Mouse (Mus musculus) kidney, embryonic 15.5 days (tissue): Measurements from ENCODE around the gene Aif1. TPM values are rescaled to one million over a fixed set of nuclear protein-coding genes. Genes with fewer than 3 reads are reported as not detected.
A peak's percentile ranks its signal among the peaks of the same experiment; 100 is the strongest.

Experiments used
- ATAC-seq: fragments of 200-750 bp; cut with Nextera tagmentation; replicated peaks from 2 replicates; pipeline ENCODE4 v1.8.0; 2017; ENCODE audit warnings: moderate TSS enrichment; ENCODE audit not compliant: low FRiP score
- H3K27ac ChIP-seq: fragments of 300-500 bp; sonication (generic); 2 replicates; pipeline ENCODE4 v1.5.1; 2015; ENCODE audit warnings: mild to moderate bottlenecking, inconsistent platforms
- H3K27me3 ChIP-seq: fragments of 300-500 bp; sonication (generic); 2 replicates; pipeline ENCODE4 v1.6.1; 2015; ENCODE audit warnings: inconsistent platforms
- H3K36me3 ChIP-seq: fragments of 300-500 bp; sonication (generic); 2 replicates; pipeline ENCODE4 v1.6.1; 2015; ENCODE audit warnings: inconsistent platforms
- H3K4me1 ChIP-seq: fragments of 300-500 bp; sonication (generic); 2 replicates; pipeline ENCODE4 v1.6.1; 2015; ENCODE audit warnings: inconsistent platforms
- H3K4me2 ChIP-seq: fragments of 300-500 bp; sonication (generic); 2 replicates; pipeline ENCODE4 v1.6.1; 2015; ENCODE audit warnings: moderate library complexity, mild to moderate bottlenecking, inconsistent platforms
- H3K4me3 ChIP-seq: fragments of 300-500 bp; sonication (generic); replicated peaks from 2 replicates; pipeline ENCODE4 v1.5.1; 2015; ENCODE audit warnings: mild to moderate bottlenecking, inconsistent platforms
- H3K9ac ChIP-seq: fragments of 300-500 bp; sonication (generic); 2 replicates; pipeline ENCODE4 v1.6.1; 2015; ENCODE audit warnings: mild to moderate bottlenecking, inconsistent platforms
- H3K9me3 ChIP-seq: fragments of 300-500 bp; sonication (generic); replicated peaks from 2 replicates; pipeline ENCODE4 v1.6.1; 2016; ENCODE audit warnings: inconsistent platforms
- WGBS: fragments of 180-500 bp; shearing (Covaris S2); methylation state at CpG from one replicate; pipeline ENCODE4 v1.1.7; 2015; ENCODE audit warnings: mixed read lengths; 5-methylcytosine and 5-hydroxymethylcytosine counted together
- polyA plus RNA-seq: library from polyadenylated mRNA; unstranded; fragments of >200 nt; fragmentation: Nextera tagmentation; extraction: Ambion mirVana; gene quantifications from 2 replicates; pipeline ENCODE4 v1.2.1, GENCODE M21; 2015

Gene Aif1
- 8.8 and 9.2 TPM in 2 replicates for polyA plus RNA-seq

DNA sequence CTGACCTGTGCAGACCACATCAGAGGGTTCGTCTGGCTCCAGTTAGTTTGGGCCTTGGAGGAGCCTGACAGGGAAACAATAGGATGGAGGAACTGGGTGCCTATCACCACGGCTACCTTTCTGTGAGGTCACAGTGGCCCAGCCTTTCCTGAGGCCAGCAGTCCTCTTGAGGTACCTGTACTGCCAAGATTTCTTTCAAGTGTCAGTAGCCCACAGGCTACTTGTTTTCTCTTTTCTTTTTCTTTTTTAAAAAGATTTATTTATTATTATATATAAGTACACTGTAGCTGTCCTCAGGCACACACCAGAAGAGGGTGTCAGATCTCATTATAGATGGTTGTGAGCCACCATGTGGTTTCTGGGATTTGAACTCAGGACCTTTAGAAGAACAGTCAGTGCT is at the start of gene Aif1:
Gene Aif1, minus strand, starts transcription at position 101 of the 400 bp plus-strand sequence.
- Histone ChIP-seq H3K4me1 (no peaks in the 10 kb centered on the region), H3K4me3 (no peak within 1 kb of the TSS), H3K9ac (no peak within 1 kb of the TSS), H3K4me2 (no peak within 1 kb of the TSS), H3K36me3 (no peaks in the 10 kb centered on the region), H3K27ac (no peak within 1 kb of the TSS), H3K27me3 (no peaks in the 10 kb centered on the region), H3K9me3 (no peaks in the 10 kb centered on the region)
- 57% methylated on average over 2 of the region's 2 CpGs for WGBS
- no peak for ATAC-seq

DNA sequence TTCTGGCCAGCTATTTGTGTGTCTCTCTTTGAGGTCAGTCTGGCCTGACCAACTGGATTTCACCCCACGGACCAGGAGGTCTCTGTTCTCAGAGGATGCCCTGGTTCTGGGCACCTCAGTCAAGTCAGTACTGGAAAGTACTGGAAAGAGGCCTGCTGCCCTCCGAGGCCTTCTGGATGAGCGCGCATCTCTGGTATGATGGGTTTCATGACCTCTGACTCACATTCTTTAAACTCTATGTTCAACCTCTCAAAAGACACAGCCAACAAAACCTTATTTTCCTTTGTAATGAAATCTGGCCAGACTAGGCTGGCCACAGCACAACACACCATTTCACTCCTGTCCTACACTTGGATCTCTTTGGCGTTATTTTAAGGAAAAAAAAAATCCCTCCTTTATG is 49.6 kb upstream of the Aif1 start:
- H3K9ac ChIP-seq: no peak overlapping the region
- H3K9me3 ChIP-seq: no peaks in the 10 kb centered on the region
- no peak for ATAC-seq
- WGBS: 85% methylated on average over 5 of the region's 5 CpGs
- no peak overlapping the region for H3K27ac ChIP-seq
- peaks cover 19% of the 10 kb centered on the region; the same call in 1 of the 2 replicates for H3K4me1 ChIP-seq
- H3K36me3 ChIP-seq: peaks cover 73% of the 10 kb centered on the region
- no peak overlapping the region for H3K4me2 ChIP-seq
- no peaks in the 10 kb centered on the region for H3K27me3 ChIP-seq
- H3K4me3 ChIP-seq: no peak overlapping the region

DNA sequence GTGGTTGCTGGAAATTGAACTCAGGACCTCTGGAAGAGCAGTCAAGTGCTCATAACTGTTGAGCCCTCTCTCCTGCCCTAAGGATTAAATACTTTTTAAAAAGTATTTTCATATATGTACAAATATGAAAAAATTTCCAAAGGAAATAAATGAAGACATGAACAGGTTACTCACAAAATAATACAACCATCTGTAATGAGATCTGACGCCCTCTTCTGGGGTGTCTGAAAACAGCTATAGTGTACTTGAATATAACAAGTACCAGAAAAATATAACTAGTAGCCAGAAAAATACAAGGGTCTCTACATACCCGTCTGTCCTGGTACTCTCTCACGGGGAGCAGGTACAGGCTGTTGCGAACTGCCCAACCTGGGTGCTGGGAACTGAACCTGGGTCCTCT is 48.8 kb upstream of the Aif1 start:
- no peaks in the 10 kb centered on the region for H3K27me3 ChIP-seq
- H3K4me3 ChIP-seq: no peak overlapping the region
- ATAC-seq: no peak
- peaks cover 74% of the 10 kb centered on the region for H3K36me3 ChIP-seq
- H3K4me1 ChIP-seq: peaks cover 21% of the 10 kb centered on the region; the same call in 1 of the 2 replicates
- no peak overlapping the region for H3K4me2 ChIP-seq
- no peaks in the 10 kb centered on the region for H3K9me3 ChIP-seq
- no peak overlapping the region for H3K9ac ChIP-seq
- WGBS: 92% methylated on average over 4 of the region's 4 CpGs
- no peak overlapping the region for H3K27ac ChIP-seq

DNA sequence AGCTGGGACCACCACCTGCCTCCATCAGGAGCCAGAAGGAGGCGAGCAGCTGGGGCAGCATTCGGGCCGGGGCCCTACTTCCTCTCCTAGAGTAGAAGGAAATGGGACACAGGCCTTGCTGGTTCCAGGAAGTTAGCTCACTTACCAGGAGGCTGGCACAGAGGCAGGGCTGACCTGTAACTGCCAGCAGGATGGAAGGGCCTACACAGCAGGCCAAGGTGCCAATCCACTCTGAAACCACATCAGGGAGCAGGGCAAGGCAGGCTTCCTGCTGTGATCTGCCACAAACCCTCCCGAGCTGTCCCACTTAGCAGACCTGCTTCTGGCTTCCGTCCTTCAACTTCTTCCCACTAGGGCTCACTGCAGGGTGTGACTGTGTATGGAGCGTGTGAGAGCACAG is 46.4 kb upstream of the Aif1 start:
- H3K36me3 ChIP-seq: peaks cover 59% of the 10 kb centered on the region
- H3K9me3 ChIP-seq: no peaks in the 10 kb centered on the region
- H3K4me3 ChIP-seq: no peak overlapping the region
- H3K4me1 ChIP-seq: peaks cover 23% of the 10 kb centered on the region; the same call in 1 of the 2 replicates
- H3K27me3 ChIP-seq: no peaks in the 10 kb centered on the region
- WGBS: 75% methylated on average over 6 of the region's 6 CpGs
- H3K4me2 ChIP-seq: no peak overlapping the region
- H3K9ac ChIP-seq: no peak overlapping the region
- H3K27ac ChIP-seq: peak overlapping the region; percentile 61
- no peak; the same call in 1 of the 2 replicates for ATAC-seq

DNA sequence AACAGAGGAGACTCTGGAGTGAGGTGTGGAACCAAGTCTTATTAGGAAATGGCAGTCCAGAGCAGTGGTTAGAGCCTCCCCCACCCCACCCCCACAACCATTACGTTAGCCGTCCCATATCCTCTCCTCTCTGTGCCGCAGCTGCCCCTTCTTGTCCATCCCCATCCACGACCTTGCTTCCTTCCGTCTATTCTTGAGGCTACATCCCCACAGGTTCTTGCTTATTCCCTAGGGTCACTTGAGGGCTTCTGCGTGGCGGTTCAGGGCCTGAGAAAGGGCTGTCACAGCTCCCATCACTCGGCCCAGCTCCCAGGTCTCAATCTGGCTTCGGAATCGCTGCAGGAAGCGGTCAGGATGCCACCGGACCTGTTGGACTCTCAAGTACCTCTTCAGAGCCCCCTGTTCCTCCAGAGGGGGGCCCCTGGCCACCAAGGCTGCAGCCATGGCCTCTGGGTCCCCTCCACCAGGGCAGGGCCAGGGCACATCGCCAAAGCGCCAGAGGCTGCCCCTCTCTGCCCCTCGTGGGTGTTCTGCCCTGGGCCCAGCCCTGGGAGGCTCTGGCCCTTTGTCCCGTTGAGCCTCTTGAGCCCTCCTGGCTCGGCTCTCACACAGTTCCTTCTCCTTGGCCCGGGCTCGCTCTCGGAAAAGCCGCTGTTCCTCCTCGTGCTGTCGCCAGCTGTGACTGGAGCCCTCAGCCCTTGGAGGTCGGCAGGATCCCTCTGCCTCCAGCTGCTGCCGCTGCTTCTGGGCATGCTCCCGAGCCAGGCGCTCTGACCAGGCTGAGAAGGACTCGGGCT is 44.5 kb upstream of the Aif1 start, which contains the start of gene Gm16181:
Gene Gm16181, plus strand, starts transcription at position 679 of the 797 bp plus-strand sequence.
- H3K9ac ChIP-seq: no peak within 1 kb of the TSS
- H3K4me2 ChIP-seq: no peak within 1 kb of the TSS
- peaks cover 20% of the 10 kb centered on the region; the same call in 1 of the 2 replicates for H3K4me1 ChIP-seq
- no peak within 1 kb of the TSS for H3K4me3 ChIP-seq
- H3K27ac ChIP-seq: peak within 1 kb of the TSS; percentile 71
- no peaks in the 10 kb centered on the region for H3K9me3 ChIP-seq
- no peak for ATAC-seq
- 67% methylated on average over 28 of the region's 28 CpGs for WGBS
- no peaks in the 10 kb centered on the region for H3K27me3 ChIP-seq
- peaks cover 52% of the 10 kb centered on the region for H3K36me3 ChIP-seq

DNA sequence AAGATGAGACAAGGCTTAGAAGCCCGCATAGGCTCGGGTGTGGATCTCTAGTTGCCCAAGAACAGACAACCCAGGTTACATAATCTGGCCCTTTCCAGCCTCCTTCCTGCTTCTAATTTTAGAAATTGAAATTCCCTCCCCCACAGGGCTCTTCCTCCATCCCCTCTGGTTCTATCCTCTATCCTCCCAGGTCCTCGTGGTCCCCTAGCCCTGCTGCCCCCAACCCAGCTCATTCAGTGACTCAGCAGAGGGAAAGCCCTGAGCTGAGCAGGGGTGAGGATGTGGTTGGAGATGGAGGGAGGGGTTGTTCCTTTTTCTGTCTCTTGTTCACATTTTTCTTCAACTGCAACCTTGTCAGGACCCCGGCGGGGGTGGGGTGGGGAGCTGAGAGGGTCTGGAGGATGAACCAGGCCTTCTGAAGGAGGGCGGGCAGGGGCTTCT is 43.8 kb upstream of the Aif1 start:
- Histone ChIP-seq H3K9me3 (no peaks in the 10 kb centered on the region), H3K4me3 (no peak overlapping the region), H3K9ac (no peak overlapping the region), H3K27me3 (no peaks in the 10 kb centered on the region), H3K36me3 (peaks cover 47% of the 10 kb centered on the region), H3K27ac (peak overlapping the region; percentile 71), H3K4me1 (peaks cover 21% of the 10 kb centered on the region; the same call in 1 of the 2 replicates), H3K4me2 (no peak overlapping the region)
- 69% methylated on average over 6 of the region's 6 CpGs for WGBS
- ATAC-seq: no peak

DNA sequence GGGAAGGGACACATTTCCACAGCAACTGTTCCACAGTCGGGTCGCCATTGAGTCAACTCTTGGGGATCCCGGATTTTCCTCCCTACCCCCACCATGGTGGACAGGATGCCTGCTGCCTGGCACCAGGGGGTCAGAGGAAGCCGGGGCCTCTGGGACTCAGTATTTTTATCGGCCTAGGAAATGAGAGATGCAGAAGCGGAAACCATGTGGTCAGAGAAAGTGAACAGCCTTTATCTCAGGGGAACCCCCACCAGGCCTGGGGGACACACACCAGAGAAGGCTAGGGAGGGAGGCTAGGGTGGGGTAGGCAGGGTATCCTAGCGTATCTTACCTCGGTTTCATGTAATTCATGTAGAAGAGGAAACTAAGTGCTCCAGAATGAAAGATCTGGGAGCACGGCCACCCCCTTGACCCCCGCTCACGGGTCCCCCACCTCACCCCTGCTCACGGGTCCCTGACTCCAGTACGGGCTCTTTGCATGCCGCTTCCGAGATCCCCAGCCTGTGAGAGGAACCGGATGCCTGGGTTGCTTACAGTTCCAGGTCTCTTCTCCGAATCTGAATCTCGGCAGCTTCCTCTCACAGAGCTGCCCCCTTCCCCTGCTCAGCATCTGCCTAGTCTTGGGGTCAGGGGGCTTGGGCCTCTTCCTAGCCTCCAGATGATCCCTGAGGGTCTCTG is 42.8 kb upstream of the Aif1 start:
- H3K4me2 ChIP-seq: peak overlapping the region; percentile 17; the same call in 1 of the 2 replicates
- H3K4me3 ChIP-seq: no peak overlapping the region
- no peaks in the 10 kb centered on the region for H3K9me3 ChIP-seq
- H3K27ac ChIP-seq: peak overlapping the region; percentile 71
- peaks cover 41% of the 10 kb centered on the region for H3K36me3 ChIP-seq
- H3K4me1 ChIP-seq: peaks cover 24% of the 10 kb centered on the region; the same call in 1 of the 2 replicates
- ATAC-seq: no peak
- WGBS: 79% methylated on average over 18 of the region's 18 CpGs
- no peak overlapping the region for H3K9ac ChIP-seq
- H3K27me3 ChIP-seq: no peaks in the 10 kb centered on the region

DNA sequence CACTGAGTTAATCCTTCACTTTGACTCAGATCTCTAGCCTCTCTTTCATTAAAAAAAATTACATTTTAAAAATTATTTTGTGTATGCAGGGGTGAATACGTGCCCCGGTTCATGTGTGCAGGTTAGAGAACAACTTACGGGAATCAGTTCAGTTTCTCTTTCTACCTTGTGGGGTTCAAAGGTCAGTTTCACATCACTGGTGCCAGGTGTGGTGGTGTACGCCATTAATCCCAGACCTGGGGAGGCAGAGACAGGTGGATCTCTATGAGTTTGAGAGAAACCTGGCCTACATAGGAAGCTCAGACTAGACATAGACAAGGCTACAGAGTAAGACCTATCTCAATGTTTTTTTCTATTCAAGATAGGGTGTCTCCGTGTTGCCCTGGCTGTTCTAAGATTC is 37.2 kb upstream of the Aif1 start:
- H3K4me1 ChIP-seq: peaks cover 7% of the 10 kb centered on the region; the same call in 1 of the 2 replicates
- no peak overlapping the region for H3K4me2 ChIP-seq
- H3K36me3 ChIP-seq: no peaks in the 10 kb centered on the region
- H3K27me3 ChIP-seq: no peaks in the 10 kb centered on the region
- no peaks in the 10 kb centered on the region for H3K9me3 ChIP-seq
- no peak overlapping the region for H3K9ac ChIP-seq
- WGBS: 94% methylated on average over 5 of the region's 5 CpGs
- H3K4me3 ChIP-seq: no peak overlapping the region
- ATAC-seq: no peak
- no peak overlapping the region for H3K27ac ChIP-seq

DNA sequence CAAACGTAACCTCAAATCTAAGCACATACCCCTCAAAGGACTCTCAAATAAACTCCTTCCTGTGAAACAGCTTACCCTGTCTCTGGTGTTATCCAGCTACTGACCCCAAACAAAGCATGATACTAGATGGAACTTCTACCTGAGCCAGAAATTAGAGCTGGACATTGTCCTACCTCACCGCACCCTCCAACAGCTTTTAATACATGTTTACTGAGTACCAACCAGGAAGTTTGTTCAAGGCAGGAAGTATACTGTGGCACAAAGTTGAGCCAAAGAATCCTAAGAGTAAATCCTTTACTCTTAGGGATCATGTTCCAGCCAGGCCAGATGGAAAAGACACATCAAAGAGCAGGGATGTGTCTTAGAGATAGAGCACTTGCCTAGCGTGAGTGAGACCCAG is 34.7 kb upstream of the Aif1 start:
- Histone ChIP-seq H3K4me3 (no peak overlapping the region), H3K36me3 (no peaks in the 10 kb centered on the region), H3K9me3 (no peaks in the 10 kb centered on the region), H3K4me2 (no peak overlapping the region), H3K4me1 (peaks cover 7% of the 10 kb centered on the region; the same call in 1 of the 2 replicates), H3K27ac (no peak overlapping the region), H3K9ac (no peak overlapping the region), H3K27me3 (no peaks in the 10 kb centered on the region)
- WGBS: 42% methylated on average over 3 of the region's 3 CpGs
- no peak for ATAC-seq

DNA sequence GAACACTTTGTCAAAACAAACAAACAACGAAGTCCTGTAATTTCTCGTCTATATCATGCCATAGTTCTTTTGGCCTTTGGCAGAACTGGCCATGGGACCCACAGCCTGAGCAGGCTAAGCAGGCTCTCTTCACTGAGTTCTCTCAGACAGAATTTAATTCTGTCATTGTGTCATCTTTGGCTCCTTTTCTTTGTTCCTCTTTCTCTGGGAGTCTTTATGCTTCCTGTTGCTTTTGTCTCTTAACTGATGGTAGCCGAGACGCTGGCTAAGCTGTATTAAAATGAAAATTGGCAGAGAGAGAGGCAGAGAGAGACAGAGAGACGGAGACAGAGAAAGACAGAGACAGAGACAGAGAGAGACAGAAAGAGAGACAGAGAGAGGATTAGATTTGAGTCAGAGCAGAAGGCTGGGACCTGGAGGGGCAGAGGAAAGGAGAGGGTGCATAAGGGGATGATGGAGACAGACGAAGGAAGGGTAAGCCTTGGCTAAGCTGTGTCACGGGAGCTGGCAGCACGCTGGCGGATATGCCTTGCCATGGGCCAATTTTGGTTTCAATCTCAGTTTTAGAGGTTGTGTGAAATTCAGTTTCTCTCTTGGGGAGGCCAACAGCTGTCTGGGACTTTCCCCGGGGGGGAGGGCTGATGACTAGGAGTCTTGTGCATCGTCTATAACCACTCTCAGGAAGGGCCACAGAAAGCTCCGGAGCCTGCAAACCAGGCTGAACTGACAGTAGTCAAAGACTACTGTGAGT is 34.1 kb upstream of the Aif1 start:
- Histone ChIP-seq H3K4me3 (no peak overlapping the region), H3K27me3 (0 out of 2 replicates have a peak, but pooled peaks cover 4% of the 10 kb centered on the region), H3K36me3 (no peaks in the 10 kb centered on the region), H3K4me2 (no peak overlapping the region), H3K9ac (no peak overlapping the region), H3K9me3 (no peaks in the 10 kb centered on the region), H3K27ac (no peak overlapping the region), H3K4me1 (peaks cover 12% of the 10 kb centered on the region; the same call in 1 of the 2 replicates)
- 84% methylated on average over 12 of the region's 12 CpGs for WGBS
- ATAC-seq: no peak

DNA sequence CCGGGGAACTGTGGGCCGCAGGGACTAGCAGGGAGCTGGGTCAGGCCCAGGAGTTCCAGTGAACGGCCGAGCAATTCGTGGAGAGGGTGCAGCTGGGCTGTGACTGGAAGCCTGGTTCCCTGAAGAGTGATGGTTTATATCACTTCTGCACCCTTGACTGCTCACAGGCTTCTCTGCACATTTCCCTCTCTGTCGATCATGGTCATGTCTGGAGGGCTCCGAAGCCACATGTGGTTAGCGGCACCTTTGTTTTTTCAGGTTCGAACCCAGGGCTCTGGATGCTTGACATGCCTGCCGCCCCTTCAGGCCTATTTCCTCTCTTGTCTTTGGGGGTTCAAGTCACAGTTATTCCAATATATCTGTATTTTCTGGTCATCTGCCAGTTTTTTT is 29.5 kb upstream of the Aif1 start:
- WGBS: 44% methylated on average over 10 of the region's 10 CpGs
- no peak overlapping the region for H3K9ac ChIP-seq
- H3K27ac ChIP-seq: no peak overlapping the region
- no peaks in the 10 kb centered on the region for H3K36me3 ChIP-seq
- H3K9me3 ChIP-seq: no peaks in the 10 kb centered on the region
- H3K4me3 ChIP-seq: no peak overlapping the region
- peaks cover 47% of the 10 kb centered on the region for H3K27me3 ChIP-seq
- no peak overlapping the region for H3K4me2 ChIP-seq
- H3K4me1 ChIP-seq: peaks cover 10% of the 10 kb centered on the region
- ATAC-seq: 0 out of 2 replicates have a peak, but pooled peaks have one; percentile 33
